Mouse (Mus musculus) left cerebral cortex, postnatal 10 days (tissue): ENCODE data around the gene Dqx1. TPM values are rescaled to one million over a fixed set of nuclear protein-coding genes. Genes with fewer than 3 reads are reported as not detected.

Source experiments
- DNase-seq, 2 experiments: peaks; one replicate each; pipeline ENCODE4 v3.0.0; 2021 to 2022; ENCODE audit warnings: low spot score in 2 of 2, mixed read lengths in 1 of 2; ENCODE audit errors: extremely low spot score in 1 of 2
- intact Hi-C: fragments of 180-260 bp; cut with DNase I; formaldehyde crosslinking; loops from one replicate; pipeline ENCODE4 v1.15.1; 2025
- microRNA-seq: library from miRNA; unstranded; fragments of <30 nt; microRNA quantifications from one replicate; pipeline ENCODE4 v1.2.0, GENCODE M21; 2022
- total RNA-seq, 2 experiments: library from RNA; stranded (reverse); gene quantifications; 2 replicates each; pipeline ENCODE4 v1.2.3; 2021

Gene Dqx1
- total RNA-seq, 2 experiments from 2014 or later = 0.19 to 0.41 TPM

- intact Hi-C loops = no loop called here
- no peak for DNase-seq
Observed at GRCm38 (mm10) chr6:83098411-83098810, 40.8 kb downstream of the Dqx1 start.

- peak; percentile 90 for DNase-seq
- intact Hi-C loops = loop anchor here (2.0 kb wide), 1 partner anchor 105 kb away; no protein-coding TSS in a partner anchor
Observed at GRCm38 (mm10) chr6:83101316-83101687, 43.7 kb downstream of the Dqx1 start, which contains the start of the genes Ccdc142 and Gm42688. Gene Ccdc142 (plus strand): TSS chr6:83101601. Gene Gm42688 (plus strand): TSS chr6:83101617.

GRCm38 (mm10) chr6:83101688-83102556 lies 44.3 kb downstream of the Dqx1 start:
- intact Hi-C loops = loop anchor here (2.0 kb wide), 1 partner anchor 105 kb away; no protein-coding TSS in a partner anchor
- DNase-seq = peak in 1 of 2 experiments; percentile 84

- no peak for DNase-seq
- intact Hi-C loops = no loop called here
Observed at GRCm38 (mm10) chr6:83103130-83103650, 45.5 kb downstream of the Dqx1 start.

GRCm38 (mm10) chr6:83104158-83104557 lies 46.5 kb downstream of the Dqx1 start:
- intact Hi-C loops = no loop called here
- no peak for DNase-seq

- intact Hi-C loops = no loop called here
Observed at GRCm38 (mm10) chr6:83107566-83108400, 50.1 kb downstream of the Dqx1 start.

GRCm38 (mm10) chr6:83108762-83109668 lies 51.4 kb downstream of the Dqx1 start, which contains the start of gene Mrpl53:
Gene Mrpl53 (plus strand): TSS chr6:83109040.
- peak in 1 of 2 experiments; percentile 88 for DNase-seq

More at GRCm38 (mm10) chr6:83107566-83108400, 50.1 kb downstream of the Dqx1 start:
- DNase-seq = peak in 1 of 2 experiments; percentile 86

GRCm38 (mm10) chr6:83111510-83112136 lies 54.0 kb downstream of the Dqx1 start:
- intact Hi-C loops = no loop called here
- no peak for DNase-seq

More at GRCm38 (mm10) chr6:83108762-83109668, 51.4 kb downstream of the Dqx1 start, which contains the start of gene Mrpl53:
- intact Hi-C loops = no loop called here

GRCm38 (mm10) chr6:83115011-83115671 lies 57.5 kb downstream of the Dqx1 start, which contains the start of gene Mogs:
Gene Mogs (plus strand): TSS chr6:83115496.
- intact Hi-C loops = no loop called here
- DNase-seq = peak; percentile 89 to 97

- no peak for DNase-seq
- intact Hi-C loops = no loop called here
Observed at GRCm38 (mm10) chr6:83115682-83116372, 58.2 kb downstream of the Dqx1 start.

- no peak for DNase-seq
- intact Hi-C loops = no loop called here
Observed at GRCm38 (mm10) chr6:83116373-83117164, 58.9 kb downstream of the Dqx1 start.

Small RNA genes within 50 kb of the gene (microRNA-seq; reads per million reads assigned to microRNA genes)
- gene Mir3470a (not detected), gene Mir7040 (not detected)

Other genes with a start within 250 kb of the Dqx1 start
- 10 to 100 TPM; 45.5 to 47.5 TPM for gene Sema4f, start 118.1 kb upstream of the Dqx1 start, total RNA-seq
- gene M1ap, start 110.9 kb upstream of the Dqx1 start, total RNA-seq = not detected
- gene Dok1, start 24.4 kb upstream of the Dqx1 start, total RNA-seq = 1 to 10 TPM; 1.8 to 2.1 TPM
- 1 to 10 TPM; 1.8 to 4.0 TPM for gene Loxl3, start 23.7 kb upstream of the Dqx1 start, total RNA-seq
- gene Aup1, start 3.3 kb upstream of the Dqx1 start, total RNA-seq = 10 to 100 TPM; 97.9 to 99.8 TPM
- gene Htra2, start 2.6 kb upstream of the Dqx1 start, total RNA-seq = 10 to 100 TPM; 66.5 to 68.0 TPM
- gene Tlx2, start 12.4 kb downstream of the Dqx1 start, total RNA-seq = not detected
- 10 to 100 TPM; 19.1 to 19.6 TPM for gene Pcgf1, start 20.0 kb downstream of the Dqx1 start, total RNA-seq
- gene Lbx2, start 28.5 kb downstream of the Dqx1 start, total RNA-seq = under 1 TPM in 1 of 2 experiments, not detected in 1; 0.69 TPM
- gene Ccdc142, start 43.8 kb downstream of the Dqx1 start, total RNA-seq = 1 to 10 TPM; 7.7 to 9.4 TPM
- 1 to 10 TPM; 6.3 to 6.5 TPM for gene Gm42688, start 43.8 kb downstream of the Dqx1 start, total RNA-seq
- 10 to 100 TPM; 58.7 to 63.5 TPM for gene Mrpl53, start 51.2 kb downstream of the Dqx1 start, total RNA-seq
- 10 to 100 TPM; 27.9 to 31.8 TPM for gene Mogs, start 57.7 kb downstream of the Dqx1 start, total RNA-seq
- gene Wbp1, start 63.7 kb downstream of the Dqx1 start, total RNA-seq = 10 to 100 TPM; 50.4 to 54.7 TPM
- gene Ino80b, start 67.6 kb downstream of the Dqx1 start, total RNA-seq = 10 to 100 TPM; 19.9 to 23.2 TPM
- 10 to 100 TPM; 30.3 to 34.4 TPM for gene Rtkn, start 77.6 kb downstream of the Dqx1 start, total RNA-seq
- 10 to 100 TPM; 28.0 to 29.4 TPM for gene Wdr54, start 98.6 kb downstream of the Dqx1 start, total RNA-seq
- gene 1700003E16Rik, start 98.6 kb downstream of the Dqx1 start, total RNA-seq = 10 to 100 TPM; 28.5 to 29.0 TPM
- 100 to 1,000 TPM; 351 to 353 TPM for gene Dctn1, start 108.1 kb downstream of the Dqx1 start, total RNA-seq
- gene Slc4a5, start 162.0 kb downstream of the Dqx1 start, total RNA-seq = under 1 TPM; 0.71 to 0.75 TPM